Mouse (Mus musculus) ES-Bruce4 (cell line): ENCODE data around the gene Col1a2. TPM values are rescaled to one million over a fixed set of nuclear protein-coding genes. Genes with fewer than 3 reads are reported as not detected.

Source experiments
- H3K27ac ChIP-seq: 2 replicates; pipeline ENCODE4 v1.5.1; 2012; ENCODE audit warnings: low read length, inconsistent platforms; ENCODE audit not compliant: insufficient read depth
- H3K27me3 ChIP-seq: 2 replicates; pipeline ENCODE4 v1.6.1; 2012; ENCODE audit warnings: mild to moderate bottlenecking, low read length, inconsistent platforms; ENCODE audit not compliant: control insufficient read depth, poor library complexity, insufficient read depth, severe bottlenecking
- H3K36me3 ChIP-seq: 2 replicates; pipeline ENCODE4 v1.6.1; 2012; ENCODE audit warnings: inconsistent platforms, mild to moderate bottlenecking, low read length, moderate library complexity; ENCODE audit not compliant: control insufficient read depth, poor library complexity, insufficient read depth, severe bottlenecking
- H3K4me1 ChIP-seq: one replicate; pipeline ENCODE4 v1.8.1; 2011; ENCODE audit warnings: low read length; ENCODE audit not compliant: control insufficient read depth, insufficient read depth
- H3K4me3 ChIP-seq: 2 replicates; pipeline ENCODE4 v1.5.1; 2011; ENCODE audit warnings: low read depth, mild to moderate bottlenecking, low read length
- H3K9ac ChIP-seq: 2 replicates; pipeline ENCODE4 v1.6.1; 2012; ENCODE audit warnings: low read depth, mild to moderate bottlenecking, inconsistent platforms; ENCODE audit not compliant: poor library complexity, severe bottlenecking
- H3K9me3 ChIP-seq: replicated peaks from 2 replicates; pipeline ENCODE4 v1.6.1; 2012; ENCODE audit warnings: mild to moderate bottlenecking, low read length, inconsistent platforms; ENCODE audit not compliant: control insufficient read depth, poor library complexity, insufficient read depth, severe bottlenecking
- CTCF ChIP-seq: IDR thresholded peaks from one replicate; pipeline ENCODE4 v1.8.1; 2011; ENCODE audit warnings: low read depth, low read length
- EP300 ChIP-seq: IDR thresholded peaks from 2 replicates; pipeline ENCODE4 v1.6.1; 2011; ENCODE audit warnings: low read depth, low read length; ENCODE audit not compliant: insufficient read depth
- POLR2A ChIP-seq: IDR thresholded peaks from one replicate; pipeline ENCODE4 v1.8.1; 2011; ENCODE audit warnings: low read length; ENCODE audit not compliant: insufficient read depth
- polyA plus RNA-seq: library from polyadenylated mRNA; stranded (reverse); fragments of >200 nt; gene quantifications from 2 replicates; pipeline ENCODE4 v1.2.4, GENCODE M21; 2011; ENCODE audit warnings: low read depth; ENCODE audit not compliant: missing spikeins, insufficient read depth, insufficient read length

Gene Col1a2
- polyA plus RNA-seq, 1 experiment: 11.5 TPM

GRCm38 (mm10) chr6:4508279-4508678 is 3.7 kb downstream of the Col1a2 start:
- TF ChIP-seq POLR2A (no peak), CTCF (no peak), EP300 (no peak)
- Histone ChIP-seq H3K4me3 (no peak overlapping the region), H3K27me3 (no peaks in the 10 kb centered on the region; the same call in 1 of the 2 replicates), H3K27ac (no peak overlapping the region), H3K4me1 (no peaks in the 10 kb centered on the region), H3K9me3 (no peaks in the 10 kb centered on the region), H3K36me3 (no peaks in the 10 kb centered on the region), H3K9ac (no peak overlapping the region)

- TF ChIP-seq EP300: no peak
- TF ChIP-seq POLR2A: no peak
- no peak for TF ChIP-seq CTCF
Measured at GRCm38 (mm10) chr6:4509395-4509794, 4.8 kb downstream of the Col1a2 start.

DNA sequence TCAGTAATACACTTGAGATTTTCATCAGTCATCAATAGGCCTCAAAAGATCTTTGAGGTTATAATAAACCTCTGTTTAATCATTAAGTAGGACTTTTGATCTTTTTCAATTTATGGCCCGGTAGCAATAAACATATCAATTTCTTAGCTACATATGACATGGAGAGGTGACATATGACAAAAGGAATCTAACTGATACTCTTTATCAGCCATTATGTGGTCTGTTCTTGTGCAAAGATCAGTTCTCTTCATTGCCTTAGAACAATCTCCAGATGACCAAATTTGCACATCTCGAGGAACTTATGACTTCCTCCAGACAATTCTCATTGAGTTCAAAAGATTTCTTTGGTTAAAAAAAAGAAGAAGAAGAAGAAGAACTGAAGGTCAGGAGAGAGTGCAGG is 10.1 kb downstream of the Col1a2 start:
- Histone ChIP-seq H3K4me1 (no peaks in the 10 kb centered on the region), H3K9ac (no peak overlapping the region), H3K36me3 (no peaks in the 10 kb centered on the region), H3K27ac (no peak overlapping the region), H3K9me3 (no peaks in the 10 kb centered on the region), H3K4me3 (no peak overlapping the region), H3K27me3 (no peaks in the 10 kb centered on the region)
- TF ChIP-seq EP300: no peak
- TF ChIP-seq CTCF: no peak
- TF ChIP-seq POLR2A: no peak

More at GRCm38 (mm10) chr6:4509395-4509794, 4.8 kb downstream of the Col1a2 start:
- Histone ChIP-seq H3K4me1 (no peaks in the 10 kb centered on the region), H3K36me3 (no peaks in the 10 kb centered on the region), H3K9ac (no peak overlapping the region), H3K27ac (no peak overlapping the region), H3K4me3 (no peak overlapping the region), H3K9me3 (no peaks in the 10 kb centered on the region), H3K27me3 (no peaks in the 10 kb centered on the region; the same call in 1 of the 2 replicates)

GRCm38 (mm10) chr6:4521031-4521430 is 16.4 kb downstream of the Col1a2 start:
- Histone ChIP-seq H3K4me1 (no peaks in the 10 kb centered on the region), H3K9me3 (no peaks in the 10 kb centered on the region), H3K9ac (no peak overlapping the region), H3K36me3 (no peaks in the 10 kb centered on the region), H3K4me3 (no peak overlapping the region), H3K27ac (no peak overlapping the region), H3K27me3 (no peaks in the 10 kb centered on the region)
- TF ChIP-seq EP300: no peak
- no peak for TF ChIP-seq CTCF
- TF ChIP-seq POLR2A: no peak

GRCm38 (mm10) chr6:4528439-4528838 is 23.8 kb downstream of the Col1a2 start:
- no peak overlapping the region for H3K9ac ChIP-seq
- H3K4me1 ChIP-seq: no peaks in the 10 kb centered on the region
- TF ChIP-seq CTCF (no peak), EP300 (no peak), POLR2A (no peak)
- no peaks in the 10 kb centered on the region; the same call in 1 of the 2 replicates for H3K27me3 ChIP-seq
- H3K9me3 ChIP-seq: no peaks in the 10 kb centered on the region
- no peak overlapping the region for H3K4me3 ChIP-seq
- H3K36me3 ChIP-seq: no peaks in the 10 kb centered on the region
- no peak overlapping the region for H3K27ac ChIP-seq

GRCm38 (mm10) chr6:4530986-4531385 is 26.4 kb downstream of the Col1a2 start:
- Histone ChIP-seq H3K4me1 (no peaks in the 10 kb centered on the region), H3K9ac (no peak overlapping the region), H3K4me3 (no peak overlapping the region), H3K27ac (no peak overlapping the region), H3K9me3 (no peaks in the 10 kb centered on the region), H3K36me3 (no peaks in the 10 kb centered on the region), H3K27me3 (no peaks in the 10 kb centered on the region; the same call in 1 of the 2 replicates)
- TF ChIP-seq EP300 (no peak), CTCF (no peak)
